Mouse (Mus musculus): ENCODE measurements around the gene Tnnt3.

Gene Tnnt3

GRCm38 (mm10) chr7:142547874-142548273 is 49.2 kb downstream of the Tnnt3 start:
- DNase-seq: no peak

GRCm38 (mm10) chr7:142548706-142549105 is 50.1 kb downstream of the Tnnt3 start:
- DNase-seq: no peak

- no peak for DNase-seq
These were observed 51.5 kb downstream of the Tnnt3 start for GRCm38 (mm10) chr7:142549941-142550763.

- DNase-seq: no peak
These were observed 52.3 kb downstream of the Tnnt3 start for GRCm38 (mm10) chr7:142550935-142551373.

- no peak for DNase-seq
These were observed 53.1 kb downstream of the Tnnt3 start for GRCm38 (mm10) chr7:142551691-142552090.

GRCm38 (mm10) chr7:142552591-142553416 is 54.2 kb downstream of the Tnnt3 start:
- no peak for DNase-seq

- DNase-seq: no peak
These were observed 55.0 kb downstream of the Tnnt3 start for GRCm38 (mm10) chr7:142553417-142554335.

- DNase-seq: no peak
These were observed 56.0 kb downstream of the Tnnt3 start for GRCm38 (mm10) chr7:142554625-142555024.

GRCm38 (mm10) chr7:142555366-142556088 is 56.9 kb downstream of the Tnnt3 start:
- no peak for DNase-seq

- DNase-seq: no peak
These were observed 57.4 kb downstream of the Tnnt3 start for GRCm38 (mm10) chr7:142556089-142556476.

- DNase-seq: no peak
These were observed 59.1 kb downstream of the Tnnt3 start for GRCm38 (mm10) chr7:142557696-142558095.

GRCm38 (mm10) chr7:142558511-142559146 is 60.0 kb downstream of the Tnnt3 start:
- no peak for DNase-seq

GRCm38 (mm10) chr7:142559651-142560175 is 61.1 kb downstream of the Tnnt3 start:
- DNase-seq: no peak

GRCm38 (mm10) chr7:142560942-142561855 is 62.6 kb downstream of the Tnnt3 start:
- no peak for DNase-seq

GRCm38 (mm10) chr7:142561856-142562404 is 63.3 kb downstream of the Tnnt3 start:
- DNase-seq: no peak

- DNase-seq: no peak
These were observed 64.5 kb downstream of the Tnnt3 start for GRCm38 (mm10) chr7:142563168-142563567.

GRCm38 (mm10) chr7:142564955-142565643 is 66.5 kb downstream of the Tnnt3 start:
- DNase-seq: no peak
